Mouse (Mus musculus) right cerebral cortex, adult 2 months (tissue): ENCODE results near the gene Mrpl4.
A peak's percentile ranks its signal among the peaks of the same experiment; 100 is the strongest.
"Not testable (repeated sequence)": the region's sequence is repeated elsewhere in the genome, so short reads cannot be mapped to it uniquely, and the experiment has no call there.

Experiments
- DNase-seq, 2 experiments: peaks; one replicate each; pipeline ENCODE4 v3.0.0; 2021 to 2022; ENCODE audit warnings: low spot score in 2 of 2

Gene Mrpl4

DNA sequence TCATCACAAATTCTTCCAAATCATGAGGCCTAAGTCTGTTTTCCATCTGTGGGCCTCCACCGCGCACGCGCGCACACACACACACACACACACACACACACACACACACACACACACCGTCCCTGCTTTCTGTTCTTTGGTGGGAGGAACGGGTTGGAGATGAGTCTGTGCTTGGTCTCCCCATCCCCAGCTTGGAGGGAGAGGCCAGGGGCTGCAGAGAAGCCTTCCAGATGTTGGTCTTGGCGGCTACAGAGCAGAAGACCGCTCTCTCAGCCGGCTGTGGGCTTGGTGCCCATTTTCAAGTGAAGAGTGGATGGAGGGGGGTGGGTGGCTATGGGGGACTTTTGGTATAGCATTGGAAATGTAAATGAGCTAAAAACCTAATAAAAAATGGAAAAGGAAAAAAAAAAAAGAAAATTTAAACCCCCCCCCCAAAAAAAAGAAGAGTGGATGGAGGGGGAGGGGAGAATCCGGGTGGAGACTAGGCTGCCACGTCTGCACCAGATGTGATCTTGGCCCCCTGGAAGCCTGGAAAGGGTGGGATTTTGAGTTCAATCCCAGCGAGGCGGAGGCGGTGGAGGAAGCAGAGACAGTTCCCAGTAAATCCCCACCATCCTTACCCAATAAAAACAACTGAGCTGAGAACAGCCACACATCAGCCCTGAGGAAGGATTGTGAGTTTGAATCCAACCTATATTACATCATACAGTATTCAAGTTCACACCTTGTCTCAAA is 15.4 kb upstream of the Mrpl4 start:
- no peak for DNase-seq

- no peak for DNase-seq
These were observed 14.6 kb upstream of the Mrpl4 start for GRCm38 (mm10) chr9:20987953-20988352.

GRCm38 (mm10) chr9:20990861-20991260 is 11.7 kb upstream of the Mrpl4 start:
- DNase-seq, result no peak

GRCm38 (mm10) chr9:20991587-20991986 is 11.0 kb upstream of the Mrpl4 start:
- no peak for DNase-seq

DNA sequence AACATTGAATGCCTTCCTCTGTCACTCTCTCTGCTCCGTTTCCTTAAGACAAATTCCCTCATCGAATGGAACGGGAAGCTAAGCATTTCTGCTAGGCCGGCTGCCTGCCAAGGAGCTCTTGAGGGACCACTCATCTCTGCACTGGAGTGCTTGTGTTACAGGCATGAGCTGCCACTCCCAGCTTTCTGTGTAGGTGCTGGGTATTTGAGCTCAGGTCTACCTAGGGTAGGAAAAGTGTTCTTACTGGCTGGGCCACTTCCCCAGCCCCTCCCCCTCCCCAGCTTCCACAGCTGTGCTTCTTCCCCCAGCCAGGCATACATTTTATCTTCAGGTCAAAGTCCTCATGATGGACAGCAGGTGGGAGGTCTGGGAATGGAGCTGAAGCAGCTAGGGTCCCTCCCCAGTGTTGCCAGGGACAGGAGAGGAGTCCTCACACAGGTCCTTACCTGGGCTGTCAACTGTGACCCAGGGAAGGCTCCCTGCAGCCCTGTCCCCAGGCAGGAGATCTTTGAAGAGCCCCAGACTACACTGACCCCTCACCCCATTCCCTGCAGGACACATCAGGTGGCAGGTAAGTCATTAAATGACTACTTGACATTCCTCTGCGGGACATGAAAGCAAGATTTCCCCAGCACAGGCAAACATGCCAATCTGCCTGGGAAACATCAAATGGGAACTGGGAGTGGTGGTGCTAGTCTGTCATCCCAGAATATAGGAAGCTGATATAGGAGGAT is 9.2 kb upstream of the Mrpl4 start:
- DNase-seq, result no peak

GRCm38 (mm10) chr9:20995069-20995468 is 7.5 kb upstream of the Mrpl4 start:
- no peak for DNase-seq

DNA sequence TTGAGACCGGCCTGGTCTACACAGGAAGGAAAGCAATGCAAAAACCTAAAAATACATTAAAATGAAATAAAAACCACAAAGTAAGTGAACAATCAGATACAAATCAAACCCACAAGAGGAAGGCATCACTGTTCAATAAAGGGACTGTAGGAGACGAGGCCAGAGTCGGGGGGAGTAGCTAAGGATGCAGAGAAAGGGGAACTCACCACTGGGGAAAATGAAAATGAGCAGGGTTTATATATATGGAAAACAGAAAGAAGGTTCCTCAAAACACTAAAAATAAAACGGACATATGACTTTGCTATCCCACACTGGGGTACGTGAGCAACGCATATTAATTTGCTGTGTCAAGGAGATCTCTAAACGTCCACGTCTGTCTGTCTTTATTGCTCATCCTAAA is 5.5 kb upstream of the Mrpl4 start:
- DNase-seq, result no peak

DNA sequence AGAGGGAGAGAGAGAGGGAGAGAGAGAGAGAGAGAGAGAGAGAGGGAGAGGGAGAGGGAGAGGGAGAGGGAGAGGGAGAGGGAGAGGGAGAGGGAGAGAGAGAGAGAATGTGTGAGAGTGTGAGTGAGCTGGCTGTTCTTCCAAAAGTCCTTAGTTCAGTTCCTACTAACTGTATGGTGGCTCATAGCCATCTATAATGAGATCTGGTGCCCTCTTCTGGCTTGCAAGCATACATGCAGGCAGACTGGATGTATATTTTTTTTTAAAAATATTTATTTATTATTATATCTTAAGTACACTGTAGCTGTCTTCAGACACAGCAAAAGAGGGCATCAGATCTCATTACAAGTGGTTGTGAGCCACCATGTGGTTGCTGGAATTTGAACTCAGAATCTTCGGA is 4.2 kb upstream of the Mrpl4 start:
- not testable (repeated sequence) for DNase-seq

- no peak for DNase-seq
These were observed 1.7 kb upstream of the Mrpl4 start for GRCm38 (mm10) chr9:21000811-21001210.

DNA sequence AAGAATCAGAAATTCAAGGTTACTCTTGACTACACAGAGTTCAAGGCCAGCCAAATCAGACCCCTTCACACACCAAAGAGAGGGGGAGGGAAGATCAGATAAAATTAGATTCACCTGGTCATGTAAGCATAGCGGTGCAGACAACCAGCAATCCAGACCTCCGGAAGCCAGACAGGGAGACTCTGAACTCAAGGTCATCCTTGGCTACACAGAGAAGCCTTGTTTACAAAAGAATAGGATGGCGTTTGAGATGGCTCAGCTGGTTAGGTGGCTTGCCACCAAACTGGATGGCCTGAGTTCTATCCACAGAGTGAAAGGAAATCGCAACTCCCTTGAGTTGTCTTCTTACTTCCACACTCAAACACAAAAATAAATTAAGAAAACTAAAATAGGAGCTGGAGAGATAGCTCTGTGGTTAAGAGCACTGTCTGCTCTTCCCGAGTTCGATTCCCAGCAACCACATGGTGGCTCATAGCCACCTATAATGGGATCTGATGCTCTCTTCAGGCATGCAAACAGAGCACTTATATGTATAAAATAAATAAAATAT is 812 bp upstream of the Mrpl4 start:
- no peak for DNase-seq

DNA sequence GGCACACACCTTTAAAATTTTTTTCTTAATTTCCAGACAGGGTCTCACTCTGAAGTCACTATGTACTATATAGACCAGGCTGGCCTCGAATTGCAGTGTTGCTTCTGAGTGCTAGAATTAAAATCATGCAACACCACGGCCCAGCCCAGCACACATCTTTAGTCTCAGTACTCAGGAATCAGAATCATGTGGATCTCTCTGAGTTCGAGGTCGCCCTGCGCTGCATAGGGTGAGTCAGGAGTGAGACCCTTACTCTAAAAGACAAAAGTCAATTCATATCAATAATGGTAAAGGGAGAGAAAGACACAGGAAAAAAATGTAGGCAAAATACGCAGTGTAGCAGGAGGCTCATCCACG is 290 bp upstream of the Mrpl4 start:
- DNase-seq, result no peak

- DNase-seq, result no peak
These were observed 4.9 kb downstream of the Mrpl4 start for GRCm38 (mm10) chr9:21007313-21007952.

DNA sequence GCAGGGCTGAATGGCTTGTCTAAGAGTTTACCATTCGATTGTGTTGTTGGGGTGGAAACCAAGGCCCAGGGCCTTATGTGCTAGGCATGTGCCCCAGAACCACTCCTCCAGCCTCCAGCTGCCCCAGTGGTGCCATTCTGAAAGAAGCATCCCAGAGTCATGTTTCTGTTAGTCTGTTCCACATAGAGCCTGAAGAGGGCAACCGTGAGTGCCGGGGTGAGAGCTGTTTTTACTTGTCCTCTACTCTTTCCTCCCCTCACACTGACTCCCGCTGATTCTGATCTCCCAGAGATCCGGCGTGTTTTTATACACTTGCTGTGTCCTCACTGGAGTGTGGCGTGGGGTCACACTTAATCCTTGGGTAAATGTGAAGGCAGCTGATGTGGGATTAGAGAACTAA is 5.5 kb downstream of the Mrpl4 start:
- no peak for DNase-seq

DNA sequence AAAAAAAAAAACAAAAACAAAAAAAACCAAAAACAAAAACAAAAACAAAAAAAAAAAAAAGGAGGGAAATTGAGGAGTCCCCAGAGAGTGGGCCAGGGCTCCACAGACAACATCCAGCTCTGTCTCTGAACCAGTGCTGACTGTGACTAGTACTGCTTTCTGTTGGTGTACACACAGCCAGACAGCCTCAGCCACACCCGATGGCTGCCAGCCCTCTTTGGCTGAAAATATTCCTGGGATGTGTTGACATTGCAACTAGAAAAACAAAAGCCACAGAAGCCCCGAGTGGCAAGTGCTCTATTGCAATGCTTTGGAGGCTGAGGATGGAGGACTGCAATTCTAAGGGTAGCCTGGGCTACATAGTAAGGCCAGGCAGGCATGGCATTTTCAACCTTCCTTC is 7.8 kb downstream of the Mrpl4 start:
- DNase-seq, result no peak

GRCm38 (mm10) chr9:21010939-21011541 is 8.5 kb downstream of the Mrpl4 start:
- DNase-seq, result not testable (repeated sequence)

- peak in 1 of 2 experiments; percentile 17 for DNase-seq
These were observed 9.3 kb downstream of the Mrpl4 start for GRCm38 (mm10) chr9:21011846-21012312.

DNA sequence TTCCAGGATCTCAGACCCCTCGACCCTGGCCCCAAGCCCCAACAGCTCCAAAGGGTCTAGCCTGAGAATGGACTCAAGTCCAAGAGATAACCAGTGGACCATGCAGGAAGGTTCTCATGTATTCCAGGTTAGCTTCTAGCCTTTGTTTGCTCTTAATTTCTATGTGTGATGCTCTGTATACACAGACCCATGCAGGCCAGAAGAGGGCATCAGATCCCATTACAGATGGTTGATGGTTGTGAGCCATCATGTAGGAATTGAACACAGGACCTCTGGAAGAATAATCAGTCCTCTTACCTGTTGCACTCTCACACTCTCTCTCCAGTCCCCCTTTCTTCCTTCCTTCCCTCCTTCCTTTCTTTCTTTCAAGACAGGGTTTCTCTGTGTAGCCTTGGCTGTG is 9.8 kb downstream of the Mrpl4 start:
- no peak for DNase-seq

DNA sequence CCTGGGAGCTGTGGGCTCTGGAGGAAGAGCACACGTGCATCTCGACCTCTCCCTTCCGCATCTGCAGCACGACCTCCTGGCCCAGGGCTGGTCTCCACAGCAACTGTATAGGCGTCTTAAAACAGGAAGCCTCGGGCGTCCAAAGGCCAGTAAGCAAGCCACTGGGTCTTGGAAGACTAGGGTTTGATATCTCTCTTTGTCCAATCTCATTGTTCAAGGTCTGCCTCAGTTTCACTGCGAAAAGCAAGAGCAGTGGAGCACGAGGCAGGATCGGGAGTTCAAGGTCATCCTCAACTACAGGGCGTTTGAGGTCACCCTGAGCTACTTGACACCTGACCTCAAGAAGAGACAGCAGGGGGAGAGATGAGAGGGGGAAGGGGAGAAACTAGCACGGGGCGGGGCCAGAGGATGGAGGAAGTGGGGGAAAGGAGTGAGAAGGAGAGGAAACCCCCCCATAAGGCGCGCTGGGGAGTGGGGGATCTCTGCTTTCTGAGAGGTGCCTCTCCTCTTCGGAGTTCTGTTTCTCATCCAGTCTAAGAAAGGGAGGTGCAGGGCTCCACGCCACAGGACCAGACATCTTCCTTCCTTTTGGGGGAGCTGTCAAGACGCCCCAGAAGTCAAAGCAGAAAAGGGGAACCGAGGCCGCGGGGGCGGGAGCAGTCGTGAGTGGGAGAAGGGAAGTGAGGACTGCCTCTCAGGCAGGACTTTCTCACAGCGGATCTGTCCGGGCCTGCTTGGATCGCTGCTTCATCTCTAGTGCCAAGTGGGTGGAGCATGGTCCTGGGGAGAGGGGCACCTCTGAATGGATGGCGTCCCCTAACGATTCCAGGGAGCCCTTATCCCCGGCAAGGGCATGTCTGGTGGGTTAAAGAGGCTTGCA is 12.4 kb downstream of the Mrpl4 start:
- peak; percentile 26 to 50 for DNase-seq

DNA sequence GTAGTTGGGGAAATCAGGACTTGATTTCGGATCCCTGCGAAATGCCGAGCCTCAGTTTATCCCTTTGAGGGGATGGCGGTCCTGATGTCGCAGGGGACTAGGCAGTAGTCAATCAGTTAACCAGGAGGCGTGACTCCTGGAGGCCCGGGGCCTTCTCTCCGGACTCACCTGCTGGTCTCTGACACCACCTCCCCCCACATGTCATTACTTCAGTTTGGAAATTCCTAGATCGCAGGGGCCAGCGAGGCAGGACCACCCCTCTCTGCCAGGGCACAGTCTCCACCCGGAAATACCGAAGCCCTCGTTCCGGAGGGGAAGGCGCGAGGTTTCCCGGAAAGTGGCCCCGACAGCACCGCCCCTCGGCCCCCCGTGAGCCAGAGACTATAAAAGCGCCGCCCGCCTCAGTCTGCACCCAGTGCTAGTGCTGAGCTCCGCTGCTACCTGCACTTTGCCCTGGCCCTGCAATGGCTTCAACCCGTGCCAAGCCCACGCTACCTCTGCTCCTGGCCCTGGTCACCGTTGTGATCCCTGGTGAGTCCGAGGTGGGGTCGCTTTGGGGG is 13.1 kb downstream of the Mrpl4 start, which contains the start of gene Icam1:
Gene Icam1, plus strand, starts transcription at position 415 of the 560 bp plus-strand sequence.
- peak in 1 of 2 experiments; percentile 14 for DNase-seq

GRCm38 (mm10) chr9:21016331-21017176 is 14.0 kb downstream of the Mrpl4 start:
- no peak for DNase-seq
